Mouse (Mus musculus): ENCODE data around the gene Kcna3.
A peak's percentile ranks its signal among the peaks of the same experiment; 100 is the strongest.

Kcna3 gene

GRCm38 (mm10) chr3:107062771-107063170, 26.8 kb downstream of the Kcna3 start:
- DNase-seq (ENCODE audit: low read depth, low spot score): peak; percentile 69

- no peak for DNase-seq (ENCODE audit: low read depth, low spot score)
Observed at GRCm38 (mm10) chr3:107065510-107066095, 29.6 kb downstream of the Kcna3 start.

- DNase-seq (ENCODE audit: low read depth, low spot score): no peak
Observed at GRCm38 (mm10) chr3:107066165-107066850, 30.3 kb downstream of the Kcna3 start.

DNA sequence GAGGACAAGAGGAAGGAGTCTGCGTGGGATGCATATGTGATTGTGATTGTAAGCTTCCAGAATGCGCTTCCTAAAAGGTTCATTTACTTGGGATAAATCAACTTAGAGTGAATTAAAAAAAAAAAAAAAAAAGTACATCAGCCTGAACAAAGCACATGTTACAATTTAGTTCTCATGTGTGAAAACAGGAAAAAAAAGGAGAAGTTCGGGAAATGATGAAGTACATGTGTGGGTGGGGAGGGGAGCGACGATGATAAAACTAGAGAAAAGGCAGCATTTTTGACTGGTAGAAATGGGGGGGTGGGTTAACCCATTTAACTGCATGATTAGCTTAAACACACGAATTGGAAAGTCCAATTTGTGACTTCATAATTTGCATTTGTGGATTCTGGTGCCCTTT, 31.3 kb downstream of the Kcna3 start:
- no peak for DNase-seq (ENCODE audit: low read depth, low spot score)

- no peak for DNase-seq (ENCODE audit: low read depth, low spot score)
Observed at GRCm38 (mm10) chr3:107073863-107074262, 37.9 kb downstream of the Kcna3 start.

GRCm38 (mm10) chr3:107075705-107076104, 39.7 kb downstream of the Kcna3 start:
- DNase-seq (ENCODE audit: low read depth, low spot score): no peak

DNA sequence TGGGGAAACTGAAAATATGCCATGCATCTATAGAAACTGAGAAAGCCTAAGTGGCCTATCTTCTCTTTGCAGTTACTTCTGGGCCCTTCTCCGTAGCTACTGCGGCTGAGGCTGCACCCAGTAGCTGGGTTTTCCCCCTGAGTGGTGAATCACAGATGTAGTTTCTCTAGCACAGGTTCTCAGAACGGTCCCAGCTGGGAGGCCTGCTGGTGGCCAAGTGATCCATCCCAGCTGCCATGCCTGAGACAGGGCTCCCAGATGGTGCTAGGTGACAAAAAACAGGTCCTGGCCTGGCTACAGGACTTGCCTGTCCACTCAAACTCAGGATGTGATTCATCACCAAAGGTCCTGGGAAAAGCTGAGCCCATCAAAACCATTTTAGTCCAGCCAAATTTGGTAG, 40.7 kb downstream of the Kcna3 start:
- DNase-seq (ENCODE audit: low read depth, low spot score): peak; percentile 67

GRCm38 (mm10) chr3:107077101-107077500, 41.1 kb downstream of the Kcna3 start:
- no peak for DNase-seq (ENCODE audit: low read depth, low spot score)

- peak; percentile 81 for DNase-seq (ENCODE audit: low read depth, low spot score)
Observed at GRCm38 (mm10) chr3:107080803-107081202, 44.8 kb downstream of the Kcna3 start.

- no peak for DNase-seq (ENCODE audit: low read depth, low spot score)
Observed at GRCm38 (mm10) chr3:107081227-107081626, 45.3 kb downstream of the Kcna3 start.

GRCm38 (mm10) chr3:107084586-107084985, 48.6 kb downstream of the Kcna3 start:
- DNase-seq (ENCODE audit: low read depth, low spot score): no peak

- DNase-seq (ENCODE audit: low read depth, low spot score): no peak
Observed at GRCm38 (mm10) chr3:107087410-107087809, 51.4 kb downstream of the Kcna3 start.
